Mouse (Mus musculus) embryonic facial prominence, embryonic 13.5 days (tissue): ENCODE measurements at regions not wholly inside any gene's neighbourhood (a gene's known extent, or its start where the extent isn't known, plus 50 kb on each side); places are given as distances from the start of the nearest gene placed in this dataset.
"Not testable (repeated sequence)": the region's sequence is repeated elsewhere in the genome, so short reads cannot be mapped to it uniquely, and the experiment has no call there.

Experiments used
- ATAC-seq: fragments of 200-750 bp; cut with Nextera tagmentation; 2 replicates; pipeline ENCODE4 v1.8.0; 2017; ENCODE audit warnings: low read depth; ENCODE audit not compliant: insufficient number of reproducible peaks, insufficient read depth, low FRiP score, low TSS enrichment
- H3K27ac ChIP-seq: fragments of 300-500 bp; sonication (generic); 2 replicates; pipeline ENCODE4 v1.5.1; 2015; ENCODE audit warnings: moderate library complexity, mild to moderate bottlenecking, inconsistent platforms
- H3K27me3 ChIP-seq: fragments of 300-500 bp; sonication (generic); 2 replicates; pipeline ENCODE4 v1.6.1; 2015; ENCODE audit warnings: mild to moderate bottlenecking, inconsistent platforms
- H3K36me3 ChIP-seq: fragments of 300-500 bp; sonication (generic); 2 replicates; pipeline ENCODE4 v1.6.1; 2015; ENCODE audit warnings: mild to moderate bottlenecking, inconsistent platforms
- H3K4me1 ChIP-seq: fragments of 300-500 bp; sonication (generic); 2 replicates; pipeline ENCODE4 v1.6.1; 2015; ENCODE audit warnings: inconsistent platforms
- H3K4me2 ChIP-seq: fragments of 300-500 bp; sonication (generic); 2 replicates; pipeline ENCODE4 v1.6.1; 2015; ENCODE audit warnings: moderate library complexity, mild to moderate bottlenecking, inconsistent platforms
- H3K4me3 ChIP-seq: fragments of 300-500 bp; sonication (generic); 2 replicates; pipeline ENCODE4 v1.5.1; 2015; ENCODE audit warnings: mild to moderate bottlenecking, inconsistent platforms
- H3K9ac ChIP-seq: fragments of 300-500 bp; sonication (generic); 2 replicates; pipeline ENCODE4 v1.6.1; 2015; ENCODE audit warnings: mild to moderate bottlenecking, inconsistent platforms
- H3K9me3 ChIP-seq: fragments of 300-500 bp; sonication (generic); 2 replicates; pipeline ENCODE4 v1.6.1; 2016; ENCODE audit warnings: inconsistent platforms
- WGBS: fragments of 180-500 bp; shearing (Covaris S2); methylation state at CpG from one replicate; pipeline ENCODE4 v1.1.7; 2015; ENCODE audit warnings: mixed read lengths; 5-methylcytosine and 5-hydroxymethylcytosine counted together

GRCm38 (mm10) chr1:35881521-35881920 lies 186.7 kb upstream of the Hs6st1 start:
- Histone ChIP-seq H3K36me3 (no peaks in the 10 kb centered on the region), H3K27me3 (no peaks in the 10 kb centered on the region), H3K4me2 (no peak overlapping the region), H3K4me3 (no peak overlapping the region), H3K27ac (no peak overlapping the region), H3K9me3 (no peaks in the 10 kb centered on the region), H3K9ac (no peak overlapping the region), H3K4me1 (no peaks in the 10 kb centered on the region)
- whole genome bisulfite sequencing: 74% methylated on average over 4 of the region's 4 CpGs
- ATAC-seq: no peak

- Histone ChIP-seq H3K9ac (no peak overlapping the region), H3K4me2 (no peak overlapping the region), H3K36me3 (no peaks in the 10 kb centered on the region), H3K4me1 (no peaks in the 10 kb centered on the region), H3K27me3 (no peaks in the 10 kb centered on the region), H3K27ac (no peak overlapping the region), H3K4me3 (no peak overlapping the region), H3K9me3 (no peaks in the 10 kb centered on the region)
- no peak for ATAC-seq
- 52% methylated on average over 1 of the region's 1 CpGs for WGBS
These were observed 186.1 kb upstream of the Hs6st1 start for GRCm38 (mm10) chr1:35882101-35882500.

GRCm38 (mm10) chr1:35889731-35890499 lies 178.3 kb upstream of the Hs6st1 start:
- Histone ChIP-seq H3K36me3 (no peaks in the 10 kb centered on the region), H3K4me3 (no peak overlapping the region), H3K27ac (no peak overlapping the region), H3K4me2 (no peak overlapping the region), H3K4me1 (no peaks in the 10 kb centered on the region), H3K27me3 (no peaks in the 10 kb centered on the region), H3K9me3 (peaks cover 6% of the 10 kb centered on the region; the same call in 1 of the 2 replicates), H3K9ac (no peak overlapping the region)
- ATAC-seq: no peak
- 73% methylated on average over 19 of the region's 19 CpGs for WGBS

- Histone ChIP-seq H3K4me2 (no peak overlapping the region), H3K36me3 (no peaks in the 10 kb centered on the region), H3K9ac (no peak overlapping the region), H3K4me1 (no peaks in the 10 kb centered on the region), H3K4me3 (no peak overlapping the region), H3K27me3 (no peaks in the 10 kb centered on the region), H3K27ac (no peak overlapping the region), H3K9me3 (peaks cover 6% of the 10 kb centered on the region; the same call in 1 of the 2 replicates)
- no peak for ATAC-seq
- 75% methylated on average over 15 of the region's 15 CpGs for WGBS
These were observed 177.7 kb upstream of the Hs6st1 start for GRCm38 (mm10) chr1:35890500-35890900.

GRCm38 (mm10) chr1:35899536-35899935 lies 168.7 kb upstream of the Hs6st1 start:
- no peak overlapping the region for H3K27ac ChIP-seq
- no peaks in the 10 kb centered on the region for H3K36me3 ChIP-seq
- peaks cover 3% of the 10 kb centered on the region; the same call in 1 of the 2 replicates for H3K9me3 ChIP-seq
- H3K4me1 ChIP-seq: no peaks in the 10 kb centered on the region
- no peak overlapping the region for H3K4me2 ChIP-seq
- 58% methylated on average over 1 of the region's 1 CpGs for WGBS
- no peak overlapping the region for H3K4me3 ChIP-seq
- H3K27me3 ChIP-seq: no peaks in the 10 kb centered on the region
- no peak for ATAC-seq
- H3K9ac ChIP-seq: no peak overlapping the region

- WGBS: 93% methylated on average over 9 of the region's 9 CpGs
- H3K36me3 ChIP-seq: no peaks in the 10 kb centered on the region
- no peak for ATAC-seq
These were observed 164.1 kb upstream of the Hs6st1 start for GRCm38 (mm10) chr1:35904001-35904547.

GRCm38 (mm10) chr1:35913551-35913950 lies 154.6 kb upstream of the Hs6st1 start:
- Histone ChIP-seq H3K4me2 (no peak overlapping the region), H3K4me1 (no peaks in the 10 kb centered on the region), H3K36me3 (no peaks in the 10 kb centered on the region), H3K9ac (no peak overlapping the region), H3K27me3 (no peaks in the 10 kb centered on the region), H3K4me3 (no peak overlapping the region), H3K27ac (no peak overlapping the region), H3K9me3 (no peaks in the 10 kb centered on the region)
- ATAC-seq: no peak
- 77% methylated on average over 4 of the region's 4 CpGs for WGBS

More at GRCm38 (mm10) chr1:35904001-35904547, 164.1 kb upstream of the Hs6st1 start:
- Histone ChIP-seq H3K27ac (no peak overlapping the region), H3K27me3 (no peaks in the 10 kb centered on the region), H3K4me1 (no peaks in the 10 kb centered on the region), H3K9me3 (no peaks in the 10 kb centered on the region), H3K4me3 (no peak overlapping the region), H3K9ac (no peak overlapping the region), H3K4me2 (no peak overlapping the region)

- not testable (repeated sequence) for H3K36me3 ChIP-seq, H3K4me3 ChIP-seq, H3K9me3 ChIP-seq, H3K9ac ChIP-seq, H3K4me2 ChIP-seq, H3K27ac ChIP-seq, H3K4me1 ChIP-seq, H3K27me3 ChIP-seq, ATAC-seq
- 87% methylated on average over 8 of the region's 8 CpGs for WGBS
These were observed 154.0 kb upstream of the Hs6st1 start for GRCm38 (mm10) chr1:35914175-35914574.

- H3K9ac ChIP-seq: no peak overlapping the region
- no peak overlapping the region for H3K27ac ChIP-seq
- no peak for ATAC-seq
- no peaks in the 10 kb centered on the region for H3K4me1 ChIP-seq
- H3K27me3 ChIP-seq: no peaks in the 10 kb centered on the region
- H3K9me3 ChIP-seq: no peaks in the 10 kb centered on the region
- WGBS: 73% methylated on average over 6 of the region's 6 CpGs
- no peak overlapping the region for H3K4me2 ChIP-seq
- H3K36me3 ChIP-seq: no peaks in the 10 kb centered on the region
- no peak overlapping the region for H3K4me3 ChIP-seq
These were observed 152.7 kb upstream of the Hs6st1 start for GRCm38 (mm10) chr1:35915526-35915925.

GRCm38 (mm10) chr1:35919840-35920734 lies 148.1 kb upstream of the Hs6st1 start:
- ATAC-seq: no peak
- 61% methylated on average over 12 of the region's 12 CpGs for WGBS
- Histone ChIP-seq H3K4me2 (no peak overlapping the region), H3K27ac (no peak overlapping the region), H3K4me1 (no peaks in the 10 kb centered on the region), H3K9me3 (no peaks in the 10 kb centered on the region), H3K4me3 (no peak overlapping the region), H3K36me3 (no peaks in the 10 kb centered on the region), H3K27me3 (no peaks in the 10 kb centered on the region), H3K9ac (no peak overlapping the region)

GRCm38 (mm10) chr1:35924796-35925195 lies 143.4 kb upstream of the Hs6st1 start:
- Histone ChIP-seq H3K27ac (no peak overlapping the region), H3K9me3 (no peaks in the 10 kb centered on the region), H3K36me3 (no peaks in the 10 kb centered on the region), H3K4me3 (no peak overlapping the region), H3K4me2 (no peak overlapping the region), H3K9ac (no peak overlapping the region), H3K27me3 (no peaks in the 10 kb centered on the region), H3K4me1 (peaks cover 16% of the 10 kb centered on the region)
- ATAC-seq: no peak
- 89% methylated on average over 4 of the region's 4 CpGs for WGBS
